Mouse (Mus musculus): ENCODE results near the gene Olfr1305. TPM values are rescaled to one million over a fixed set of nuclear protein-coding genes. Genes with fewer than 3 reads are reported as not detected.

Gene Olfr1305
- polyA plus RNA-seq (2012; ENCODE audit: insufficient read depth, low replicate concordance), result not detected in 2 replicates

DNA sequence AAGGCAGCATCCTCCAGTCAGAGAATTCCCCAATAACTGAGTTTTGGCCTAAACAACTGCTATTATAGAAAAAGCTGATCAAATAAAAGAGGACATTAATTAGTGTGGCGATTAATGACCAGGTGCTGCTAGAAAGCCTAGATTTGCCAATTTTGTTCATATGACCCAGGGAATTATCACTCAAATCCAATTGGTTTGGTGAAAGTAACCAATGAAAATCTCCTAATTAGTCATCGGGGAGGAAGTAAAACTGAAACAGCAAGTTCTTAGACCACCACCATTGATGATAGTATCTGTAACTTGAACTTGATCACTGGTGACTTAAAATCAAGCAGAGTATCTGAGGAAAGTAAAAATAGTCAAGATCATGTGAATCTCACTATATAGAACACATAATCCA lies at the start of gene Olfr1305:
Olfr1305 (minus strand) TSS at position 101 of the 400 bp plus-strand sequence.
- Histone ChIP-seq H3K4me1 (no peaks in the 10 kb centered on the region), H3K4me3 (replicated peaks) (no peak within 1 kb of the TSS), H3K27me3 (replicated peaks) (no peaks in the 10 kb centered on the region), H3K9me3 (peaks cover 17% of the 10 kb centered on the region), H3K36me3 (replicated peaks; ENCODE audit: low read length) (no peaks in the 10 kb centered on the region)
- TF ChIP-seq GATA1 (IDR thresholded peaks at IDR 0.05; ENCODE audit: borderline replicate concordance, low read length) (no peak), FLI1 (IDR thresholded peaks at IDR 0.05; ENCODE audit: low read length) (no peak)

DNA sequence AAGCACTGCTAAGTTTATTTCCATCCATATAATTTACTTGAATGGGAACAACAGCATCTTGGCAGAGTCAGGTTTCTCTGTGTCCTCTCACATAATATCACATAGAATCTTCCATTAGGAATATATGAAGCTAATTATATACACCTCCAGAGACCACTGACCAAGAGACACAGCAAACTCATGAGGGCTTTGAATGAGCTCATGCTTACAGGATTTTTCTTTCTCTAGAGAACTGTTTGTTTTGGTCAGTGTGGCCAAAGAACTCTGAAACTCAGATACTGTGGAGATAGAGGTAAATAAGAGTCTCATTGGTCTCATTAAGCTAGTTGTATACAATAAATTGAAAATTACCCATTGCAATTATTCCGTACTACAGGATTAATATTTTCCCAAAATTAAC lies 39.2 kb upstream of the Olfr1305 start, which contains the start of gene Olfr1306:
Olfr1306 (minus strand) TSS at position 101 of the 400 bp plus-strand sequence.
- no peaks in the 10 kb centered on the region for H3K9me3 ChIP-seq
- TF ChIP-seq GATA1 (IDR thresholded peaks at IDR 0.05; ENCODE audit: borderline replicate concordance, low read length), result no peak
- no peak for TF ChIP-seq FLI1 (IDR thresholded peaks at IDR 0.05; ENCODE audit: low read length)
- no peak within 1 kb of the TSS for H3K4me3 ChIP-seq (replicated peaks)
- no peaks in the 10 kb centered on the region for H3K36me3 ChIP-seq (replicated peaks; ENCODE audit: low read length)
- no peaks in the 10 kb centered on the region for H3K27me3 ChIP-seq (replicated peaks)
- no peaks in the 10 kb centered on the region for H3K4me1 ChIP-seq

DNA sequence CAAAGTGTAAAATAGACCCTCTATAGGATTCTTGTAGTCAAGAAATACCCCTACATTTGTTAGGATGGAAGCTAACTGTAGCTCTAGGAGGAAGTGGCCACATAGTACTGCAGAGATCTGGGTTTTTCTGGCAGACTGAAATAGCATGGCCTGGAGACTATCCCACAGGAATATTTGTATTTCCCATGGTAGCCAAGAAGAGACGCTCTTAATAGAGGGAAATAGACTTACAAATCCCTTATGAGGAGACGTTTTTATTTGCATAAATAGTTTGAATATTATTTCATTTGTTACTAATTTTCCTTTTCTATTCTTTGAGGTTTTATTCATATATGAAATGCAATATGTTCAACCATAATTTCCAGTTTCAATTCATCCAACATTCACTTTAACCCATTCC lies 56.7 kb downstream of the Olfr1305 start, which contains the start of gene Olfr1303:
Olfr1303 (minus strand) TSS at position 101 of the 400 bp plus-strand sequence.
- TF ChIP-seq FLI1 (IDR thresholded peaks at IDR 0.05; ENCODE audit: low read length) (no peak), GATA1 (IDR thresholded peaks at IDR 0.05; ENCODE audit: borderline replicate concordance, low read length) (no peak)

More for the DNA sequence above, 56.7 kb downstream of the Olfr1305 start, which contains the start of gene Olfr1303:
- H3K27me3 ChIP-seq (replicated peaks), result no peaks in the 10 kb centered on the region
- no peaks in the 10 kb centered on the region for H3K9me3 ChIP-seq
- no peaks in the 10 kb centered on the region for H3K36me3 ChIP-seq (replicated peaks; ENCODE audit: low read length)
- H3K4me3 ChIP-seq (replicated peaks), result no peak within 1 kb of the TSS
- no peaks in the 10 kb centered on the region for H3K4me1 ChIP-seq

Other genes starting within 250 kb of the Olfr1305 start
- gene Olfr1298, start 227.9 kb downstream of the Olfr1305 start, polyA plus RNA-seq (2012; ENCODE audit: insufficient read depth, low replicate concordance), result not detected in 2 replicates
- not detected in 2 replicates for gene Olfr1299, start 215.7 kb downstream of the Olfr1305 start, polyA plus RNA-seq (2012; ENCODE audit: insufficient read depth, low replicate concordance)
- not detected in 2 replicates for gene Olfr1301, start 126.1 kb downstream of the Olfr1305 start, polyA plus RNA-seq (2012; ENCODE audit: insufficient read depth, low replicate concordance)
- gene Olfr1302, start 99.7 kb downstream of the Olfr1305 start, polyA plus RNA-seq (2012; ENCODE audit: insufficient read depth, low replicate concordance), result not detected in 2 replicates
- not detected in 2 replicates for gene Olfr1303, start 56.8 kb downstream of the Olfr1305 start, polyA plus RNA-seq (2012; ENCODE audit: insufficient read depth, low replicate concordance)
- not detected in 2 replicates for gene Olfr1306, start 39.1 kb upstream of the Olfr1305 start, polyA plus RNA-seq (2012; ENCODE audit: insufficient read depth, low replicate concordance)
- 0.14 TPM in 1 of 2 replicates, not detected in the other for gene Olfr1307, start 72.3 kb upstream of the Olfr1305 start, polyA plus RNA-seq (2012; ENCODE audit: insufficient read depth, low replicate concordance)
- gene Olfr1308, start 87.8 kb upstream of the Olfr1305 start, polyA plus RNA-seq (2012; ENCODE audit: insufficient read depth, low replicate concordance), result not detected in 2 replicates
- gene Olfr1309, start 113.1 kb upstream of the Olfr1305 start, polyA plus RNA-seq (2012; ENCODE audit: insufficient read depth, low replicate concordance), result not detected in 2 replicates
- gene Olfr1310, start 135.6 kb upstream of the Olfr1305 start, polyA plus RNA-seq (2012; ENCODE audit: insufficient read depth, low replicate concordance), result not detected in 2 replicates
- not detected in 2 replicates for gene Olfr1311, start 147.3 kb upstream of the Olfr1305 start, polyA plus RNA-seq (2012; ENCODE audit: insufficient read depth, low replicate concordance)
- not detected in 2 replicates for gene Olfr1312, start 173.1 kb upstream of the Olfr1305 start, polyA plus RNA-seq (2012; ENCODE audit: insufficient read depth, low replicate concordance)
- gene Olfr1313, start 200.7 kb upstream of the Olfr1305 start, polyA plus RNA-seq (2012; ENCODE audit: insufficient read depth, low replicate concordance), result not detected in 2 replicates
- not detected in 2 replicates for gene Olfr1314, start 219.6 kb upstream of the Olfr1305 start, polyA plus RNA-seq (2012; ENCODE audit: insufficient read depth, low replicate concordance)
- not detected in 2 replicates for gene Olfr1315-ps1, start 238.3 kb upstream of the Olfr1305 start, polyA plus RNA-seq (2012; ENCODE audit: insufficient read depth, low replicate concordance)